Mouse (Mus musculus): ENCODE data around the gene Mex3d. TPM values are rescaled to one million over a fixed set of nuclear protein-coding genes. Genes with fewer than 3 reads are reported as not detected.

Mex3d gene
- polyA plus RNA-seq, 1 experiment = 3.7 TPM

- H3K4me1 ChIP-seq (ENCODE audit: control insufficient read depth, insufficient read depth, insufficient read length, low read length) = no peaks in the 10 kb centered on the region
- H3K27ac ChIP-seq (replicated peaks; ENCODE audit: low read depth, low read length) = no peak overlapping the region
- peak overlapping the region; percentile 32 for H3K4me3 ChIP-seq (ENCODE audit: insufficient read depth, low read depth, low read length)
Observed at GRCm38 (mm10) chr10:80342749-80343424, 44.6 kb downstream of the Mex3d start.

DNA sequence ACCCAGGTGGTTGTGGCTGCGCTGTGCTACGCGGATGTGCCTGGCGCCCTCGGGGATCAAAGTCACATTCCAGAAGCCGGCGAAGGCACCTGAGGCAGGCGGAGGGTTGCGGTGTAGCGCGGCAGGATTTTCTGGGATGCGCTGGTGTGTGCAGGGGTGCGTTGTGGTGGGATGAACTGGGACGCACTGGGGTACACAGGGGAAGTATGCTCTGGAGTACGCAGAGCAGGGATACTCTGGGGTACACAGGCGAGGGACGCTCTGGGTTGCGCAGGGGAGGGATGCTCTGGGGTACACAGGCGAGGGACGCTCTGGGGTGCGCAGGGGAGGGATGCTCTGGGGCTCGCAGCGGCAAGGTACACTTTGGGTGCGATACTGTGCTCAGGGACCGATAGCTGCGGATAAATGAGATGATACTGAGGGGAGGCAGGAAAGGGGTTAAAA, 45.1 kb downstream of the Mex3d start:
- Histone ChIP-seq H3K4me3 (ENCODE audit: insufficient read depth, low read depth, low read length) (peak overlapping the region; percentile 12), H3K27ac (replicated peaks; ENCODE audit: low read depth, low read length) (no peak overlapping the region), H3K4me1 (ENCODE audit: control insufficient read depth, insufficient read depth, insufficient read length, low read length) (no peaks in the 10 kb centered on the region)

DNA sequence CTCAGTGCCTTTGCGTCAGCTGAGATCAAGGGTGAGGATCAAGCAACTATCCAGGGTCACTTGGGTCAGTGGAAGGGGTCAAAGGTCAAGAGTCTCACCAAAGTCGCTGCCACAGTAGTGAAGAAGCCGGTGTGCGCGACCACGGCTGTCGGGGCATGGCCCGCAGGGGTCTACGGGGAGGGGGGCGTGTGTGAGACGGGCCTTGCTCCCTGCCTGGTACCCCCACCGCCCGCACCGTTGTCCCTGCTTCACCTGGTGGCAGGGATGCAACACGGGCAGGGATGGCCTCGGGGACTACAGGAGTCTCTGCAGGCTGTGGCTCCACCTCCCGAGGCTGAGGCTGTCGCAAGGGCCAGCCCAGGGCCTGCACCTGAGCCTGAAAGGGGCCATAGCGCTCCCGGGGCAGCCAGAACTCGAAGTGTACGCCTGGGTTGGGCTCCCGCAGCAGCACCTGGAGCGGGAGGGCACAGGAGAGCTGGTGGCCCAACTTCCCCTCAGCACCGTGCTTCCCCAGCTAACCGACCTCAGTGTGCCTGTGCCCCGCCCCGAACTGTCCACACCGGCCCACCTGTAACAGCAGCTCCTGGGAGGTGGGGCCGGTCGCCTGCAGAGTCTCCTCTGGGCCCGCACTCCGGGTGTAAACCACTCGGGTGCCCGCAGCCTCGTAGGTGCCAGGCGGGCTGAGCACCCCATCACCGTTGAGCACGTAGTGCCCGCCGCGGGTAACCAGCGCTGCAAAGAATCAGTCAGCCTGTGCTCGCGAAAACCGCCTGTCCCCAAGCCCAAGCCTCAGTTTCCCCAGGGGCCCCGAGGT, 45.8 kb downstream of the Mex3d start:
- H3K27ac ChIP-seq (replicated peaks; ENCODE audit: low read depth, low read length) = no peak overlapping the region
- H3K4me3 ChIP-seq (ENCODE audit: insufficient read depth, low read depth, low read length) = no peak overlapping the region
- no peaks in the 10 kb centered on the region for H3K4me1 ChIP-seq (ENCODE audit: control insufficient read depth, insufficient read depth, insufficient read length, low read length)

- Histone ChIP-seq H3K4me3 (ENCODE audit: insufficient read depth, low read depth, low read length) (no peak overlapping the region), H3K27ac (replicated peaks; ENCODE audit: low read depth, low read length) (no peak overlapping the region), H3K4me1 (ENCODE audit: control insufficient read depth, insufficient read depth, insufficient read length, low read length) (no peaks in the 10 kb centered on the region)
Observed at GRCm38 (mm10) chr10:80341026-80341425, 46.4 kb downstream of the Mex3d start.

DNA sequence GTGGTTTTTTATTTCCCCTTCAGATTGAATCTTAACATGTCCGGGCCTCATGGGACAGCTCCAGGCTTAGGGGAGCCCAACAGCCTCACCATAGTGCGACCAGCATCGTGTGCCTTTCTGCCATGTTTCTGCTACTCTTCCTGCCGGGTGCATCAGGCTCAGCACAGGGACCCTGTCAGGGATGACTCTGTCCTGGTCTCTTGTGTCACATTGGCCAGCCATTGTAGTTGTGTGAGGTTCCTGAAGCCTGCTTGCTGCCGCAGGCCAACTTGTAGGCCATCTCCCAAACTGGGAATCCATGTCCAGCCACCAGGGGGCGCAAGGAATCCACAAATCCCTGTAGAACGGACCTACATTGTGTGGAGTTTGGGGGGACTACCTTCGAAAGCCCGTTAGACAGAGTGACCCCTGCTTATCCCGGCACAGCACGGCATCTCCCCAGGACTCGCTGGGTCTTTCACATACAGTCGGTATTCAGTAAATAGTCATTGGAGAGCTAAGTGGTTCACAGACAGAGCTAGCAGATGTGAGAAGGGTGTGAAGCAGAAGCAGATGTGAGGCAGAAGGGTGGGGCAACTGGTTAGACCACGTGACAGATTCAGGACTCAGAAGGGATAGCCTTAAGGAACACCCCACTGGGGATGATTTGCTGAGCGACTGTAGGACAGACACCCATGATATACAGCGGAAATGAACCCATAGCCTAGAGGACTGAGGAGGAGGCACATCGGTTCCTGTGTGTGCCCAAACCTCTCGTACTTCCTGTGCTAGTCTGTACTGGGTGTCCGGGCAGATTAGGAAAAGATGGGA, 47.3 kb downstream of the Mex3d start:
- Histone ChIP-seq H3K27ac (replicated peaks; ENCODE audit: low read depth, low read length) (no peak overlapping the region), H3K4me1 (ENCODE audit: control insufficient read depth, insufficient read depth, insufficient read length, low read length) (no peaks in the 10 kb centered on the region), H3K4me3 (ENCODE audit: insufficient read depth, low read depth, low read length) (no peak overlapping the region)

GRCm38 (mm10) chr10:80336263-80336662, 51.2 kb downstream of the Mex3d start:
- Histone ChIP-seq H3K27ac (replicated peaks; ENCODE audit: low read depth, low read length) (no peak overlapping the region), H3K4me1 (ENCODE audit: control insufficient read depth, insufficient read depth, insufficient read length, low read length) (peaks cover 3% of the 10 kb centered on the region; the same call in 1 of the 2 replicates), H3K4me3 (ENCODE audit: insufficient read depth, low read depth, low read length) (no peak overlapping the region)

GRCm38 (mm10) chr10:80332525-80332989, 54.9 kb downstream of the Mex3d start:
- no peak overlapping the region for H3K4me3 ChIP-seq (ENCODE audit: insufficient read depth, low read depth, low read length)
- H3K4me1 ChIP-seq (ENCODE audit: control insufficient read depth, insufficient read depth, insufficient read length, low read length) = peaks cover 3% of the 10 kb centered on the region
- no peak overlapping the region; the same call in 1 of the 2 replicates for H3K27ac ChIP-seq (replicated peaks; ENCODE audit: low read depth, low read length)

GRCm38 (mm10) chr10:80331636-80332524, 55.6 kb downstream of the Mex3d start:
- H3K4me3 ChIP-seq (ENCODE audit: insufficient read depth, low read depth, low read length) = no peak overlapping the region
- no peak overlapping the region for H3K27ac ChIP-seq (replicated peaks; ENCODE audit: low read depth, low read length)

GRCm38 (mm10) chr10:80330888-80331287, 56.6 kb downstream of the Mex3d start:
- Histone ChIP-seq H3K4me1 (ENCODE audit: control insufficient read depth, insufficient read depth, insufficient read length, low read length) (peaks cover 3% of the 10 kb centered on the region), H3K4me3 (ENCODE audit: insufficient read depth, low read depth, low read length) (no peak overlapping the region), H3K27ac (replicated peaks; ENCODE audit: low read depth, low read length) (no peak overlapping the region)

More at GRCm38 (mm10) chr10:80331636-80332524, 55.6 kb downstream of the Mex3d start:
- H3K4me1 ChIP-seq (ENCODE audit: control insufficient read depth, insufficient read depth, insufficient read length, low read length) = peaks cover 3% of the 10 kb centered on the region

Other genes with a start within 250 kb of the Mex3d start
- 1,146 and 1,395 TPM in 2 replicates for gene Atp5d, start 249.0 kb downstream of the Mex3d start, polyA plus RNA-seq (2012; ENCODE audit: insufficient read depth, insufficient read length, missing spikeins)
- 1.1 and 1.5 TPM in 2 replicates for gene Cbarp, start 246.8 kb downstream of the Mex3d start, polyA plus RNA-seq (2012; ENCODE audit: insufficient read depth, insufficient read length, missing spikeins)
- gene Midn, start 239.4 kb downstream of the Mex3d start, polyA plus RNA-seq (2012; ENCODE audit: insufficient read depth, insufficient read length, missing spikeins) = 25.5 and 31.6 TPM in 2 replicates
- gene Cirbp, start 221.7 kb downstream of the Mex3d start, polyA plus RNA-seq (2012; ENCODE audit: insufficient read depth, insufficient read length, missing spikeins) = 15.1 and 27.5 TPM in 2 replicates
- 10.9 and 14.9 TPM in 2 replicates for gene 1600002K03Rik, start 214.7 kb downstream of the Mex3d start, polyA plus RNA-seq (2012; ENCODE audit: insufficient read depth, insufficient read length, missing spikeins)
- 1.0 and 1.1 TPM in 2 replicates for gene Efna2, start 208.2 kb downstream of the Mex3d start, polyA plus RNA-seq (2012; ENCODE audit: insufficient read depth, insufficient read length, missing spikeins)
- 9.7 and 11.1 TPM in 2 replicates for gene Mum1, start 161.2 kb downstream of the Mex3d start, polyA plus RNA-seq (2012; ENCODE audit: insufficient read depth, insufficient read length, missing spikeins)
- 732 and 1,152 TPM in 2 replicates for gene Ndufs7, start 138.5 kb downstream of the Mex3d start, polyA plus RNA-seq (2012; ENCODE audit: insufficient read depth, insufficient read length, missing spikeins)
- 10.5 and 17.8 TPM in 2 replicates for gene Gamt, start 126.6 kb downstream of the Mex3d start, polyA plus RNA-seq (2012; ENCODE audit: insufficient read depth, insufficient read length, missing spikeins)
- 51.6 and 76.7 TPM in 2 replicates for gene Dazap1, start 126.2 kb downstream of the Mex3d start, polyA plus RNA-seq (2012; ENCODE audit: insufficient read depth, insufficient read length, missing spikeins)
- 1,089 and 1,107 TPM in 2 replicates for gene Rps15, start 95.2 kb downstream of the Mex3d start, polyA plus RNA-seq (2012; ENCODE audit: insufficient read depth, insufficient read length, missing spikeins)
- 0.38 TPM in 1 of 2 replicates, not detected in the other for gene Apc2, start 91.7 kb downstream of the Mex3d start, polyA plus RNA-seq (2012; ENCODE audit: insufficient read depth, insufficient read length, missing spikeins)
- 24.3 and 25.7 TPM in 2 replicates for gene 2310011J03Rik, start 67.1 kb downstream of the Mex3d start, polyA plus RNA-seq (2012; ENCODE audit: insufficient read depth, insufficient read length, missing spikeins)
- gene Pcsk4, start 58.2 kb downstream of the Mex3d start, polyA plus RNA-seq (2012; ENCODE audit: insufficient read depth, insufficient read length, missing spikeins) = 4.3 and 7.8 TPM in 2 replicates
- 15.7 and 17.7 TPM in 2 replicates for gene Reep6, start 57.7 kb downstream of the Mex3d start, polyA plus RNA-seq (2012; ENCODE audit: insufficient read depth, insufficient read length, missing spikeins)
- gene Adamtsl5, start 39.2 kb downstream of the Mex3d start, polyA plus RNA-seq (2012; ENCODE audit: insufficient read depth, insufficient read length, missing spikeins) = 2.9 and 4.2 TPM in 2 replicates
- not detected in 2 replicates for gene Plk5, start 31.2 kb downstream of the Mex3d start, polyA plus RNA-seq (2012; ENCODE audit: insufficient read depth, insufficient read length, missing spikeins)
- 79.3 and 90.4 TPM in 2 replicates for gene Mbd3, start 11.9 kb upstream of the Mex3d start, polyA plus RNA-seq (2012; ENCODE audit: insufficient read depth, insufficient read length, missing spikeins)
- 2,528 and 2,993 TPM in 2 replicates for gene Uqcr11, start 19.2 kb upstream of the Mex3d start, polyA plus RNA-seq (2012; ENCODE audit: insufficient read depth, insufficient read length, missing spikeins)
- gene Tcf3, start 46.0 kb upstream of the Mex3d start, polyA plus RNA-seq (2012; ENCODE audit: insufficient read depth, insufficient read length, missing spikeins) = 11.4 and 15.1 TPM in 2 replicates
- not detected in 2 replicates for gene Onecut3, start 107.2 kb upstream of the Mex3d start, polyA plus RNA-seq (2012; ENCODE audit: insufficient read depth, insufficient read length, missing spikeins)
- gene Atp8b3, start 151.5 kb upstream of the Mex3d start, polyA plus RNA-seq (2012; ENCODE audit: insufficient read depth, insufficient read length, missing spikeins) = not detected in 2 replicates
- gene Rexo1, start 173.9 kb upstream of the Mex3d start, polyA plus RNA-seq (2012; ENCODE audit: insufficient read depth, insufficient read length, missing spikeins) = 10.8 and 13.8 TPM in 2 replicates
- gene Klf16, start 189.7 kb upstream of the Mex3d start, polyA plus RNA-seq (2012; ENCODE audit: insufficient read depth, insufficient read length, missing spikeins) = 4.1 and 4.2 TPM in 2 replicates
- 76.3 and 81.6 TPM in 2 replicates for gene Abhd17a, start 202.7 kb upstream of the Mex3d start, polyA plus RNA-seq (2012; ENCODE audit: insufficient read depth, insufficient read length, missing spikeins)
- gene Scamp4, start 215.2 kb upstream of the Mex3d start, polyA plus RNA-seq (2012; ENCODE audit: insufficient read depth, insufficient read length, missing spikeins) = 14.6 and 16.2 TPM in 2 replicates
- 1.0 TPM in 1 of 2 replicates, not detected in the other for gene Adat3, start 215.2 kb upstream of the Mex3d start, polyA plus RNA-seq (2012; ENCODE audit: insufficient read depth, insufficient read length, missing spikeins)
- gene Gm49322, start 218.4 kb upstream of the Mex3d start, polyA plus RNA-seq (2012; ENCODE audit: insufficient read depth, insufficient read length, missing spikeins) = 0.67 and 0.75 TPM in 2 replicates
- gene Csnk1g2, start 235.2 kb upstream of the Mex3d start, polyA plus RNA-seq (2012; ENCODE audit: insufficient read depth, insufficient read length, missing spikeins) = 50.9 and 67.7 TPM in 2 replicates

Measured in brown adipose tissue, adult 24 weeks (tissue).